ENCODE assay signal across 11 mouse cellular contexts in the genomic region with DNA sequence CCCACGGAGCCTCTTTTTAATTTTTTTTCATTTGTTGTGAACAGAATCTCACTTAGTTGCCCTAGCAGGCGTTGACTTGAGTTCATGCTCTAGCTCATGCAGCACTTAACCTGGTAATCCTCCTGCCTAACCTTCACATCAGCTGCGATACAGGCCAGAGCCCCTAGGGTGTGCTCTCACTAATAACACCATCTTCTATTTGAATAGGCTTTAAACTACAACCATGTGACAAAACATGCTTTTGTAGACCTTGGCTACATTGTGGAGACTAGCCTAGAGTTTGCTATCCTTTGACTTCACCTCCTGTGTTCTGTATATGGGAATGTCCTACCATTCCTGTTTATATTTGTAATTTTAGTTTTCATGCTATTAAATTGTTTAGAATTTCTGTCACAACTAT. TPM values are rescaled to one million over a fixed set of nuclear protein-coding genes. Genes with fewer than 3 reads are reported as not detected.
A peak's percentile ranks its signal among the peaks of the same experiment; 100 is the strongest.
DNase-seq lines count a peak whose midpoint lies in the region; ATAC-seq and TF ChIP-seq lines count a peak whose summit lies in the region.
"Had no signal": no experiment of that assay in that cellular context is flagged by ENCODE, and none has a peak within 500 bp of the region (broad histone marks: within the 10 kb centered on the region; RNA-seq: fewer than 3 reads in every experiment).

No protein-coding gene starts in this region.

- no peak overlapping the region for H3K27ac ChIP-seq in embryonic facial prominence, embryonic 11.5 days (replicated peaks; ENCODE audit: low read depth, low read length)
- no peak overlapping the region for H3K27ac ChIP-seq in embryonic facial prominence, embryonic 10.5 days (replicated peaks)
- no peak overlapping the region for H3K27ac ChIP-seq in lung, postnatal 0 days (ENCODE audit: low read length)
- H3K27ac ChIP-seq: limb, embryonic 12.5 days; midbrain, embryonic 10.5 days had no signal

- WGBS in embryonic facial prominence, embryonic 11.5 days: 76% methylated on average over 3 of the region's 3 CpGs
- 74% methylated on average over 3 of the region's 3 CpGs for WGBS in embryonic facial prominence, embryonic 10.5 days
- 83% methylated on average over 3 of the region's 3 CpGs for WGBS in lung, postnatal 0 days

- intact Hi-C loops in left cerebral cortex, postnatal 10 days (cut with DNase I): no loop called here

- no peaks in the 10 kb centered on the region for H3K27me3 ChIP-seq in embryonic facial prominence, embryonic 11.5 days (ENCODE audit: control insufficient read depth, insufficient read depth, low read length)
- H3K27me3 ChIP-seq in embryonic facial prominence, embryonic 10.5 days (replicated peaks; ENCODE audit: low read depth, poor library complexity, severe bottlenecking): no peaks in the 10 kb centered on the region
- H3K27me3 ChIP-seq in lung, postnatal 0 days (replicated peaks; ENCODE audit: insufficient read depth, low read length): no peaks in the 10 kb centered on the region
- H3K27me3 ChIP-seq: limb, embryonic 12.5 days had no signal

- no peak for TF ChIP-seq POLR2A in brain, embryonic 14.5 days (IDR thresholded peaks at IDR 0.05; ENCODE audit: borderline replicate concordance, extremely low read depth, insufficient read depth, insufficient read length, poor library complexity, severe bottlenecking)

- DNase-seq in embryonic facial prominence, embryonic 11.5 days (ENCODE audit: low spot score): peak; percentile 6
- no peak for DNase-seq in embryonic facial prominence, embryonic 10.5 days (ENCODE audit: low spot score)
- DNase-seq in lung, postnatal 0 days (ENCODE audit: low spot score): peak; percentile 10
- no peak for DNase-seq in lung, postnatal 14 days
- peak; percentile 6 for DNase-seq in brain, embryonic 14.5 days (ENCODE audit: low read depth)
- DNase-seq in retina, embryonic 14.5 days (ENCODE audit: low spot score): peak; percentile 7
- no peak for DNase-seq in left cerebral cortex, postnatal 10 days (ENCODE audit: extremely low spot score in 1 of 2, low spot score in 2 of 2)
- DNase-seq in lung, adult 18-20 months: no peak

- no peaks in the 10 kb centered on the region for H3K4me1 ChIP-seq in embryonic facial prominence, embryonic 11.5 days (ENCODE audit: control insufficient read depth, insufficient read depth, low read length)
- H3K4me1 ChIP-seq in embryonic facial prominence, embryonic 10.5 days: no peaks in the 10 kb centered on the region
- no peaks in the 10 kb centered on the region for H3K4me1 ChIP-seq in lung, postnatal 0 days (ENCODE audit: insufficient read depth, low read depth, low read length)
- H3K4me1 ChIP-seq: limb, embryonic 12.5 days; midbrain, embryonic 10.5 days had no signal

- no peak overlapping the region for H3K9ac ChIP-seq in embryonic facial prominence, embryonic 11.5 days (replicated peaks; ENCODE audit: low read length)
- no peak overlapping the region for H3K9ac ChIP-seq in lung, postnatal 0 days (replicated peaks; ENCODE audit: low read depth)
- H3K9ac ChIP-seq: limb, embryonic 12.5 days had no signal

- no peaks in the 10 kb centered on the region for H3K9me3 ChIP-seq in embryonic facial prominence, embryonic 11.5 days (replicated peaks; ENCODE audit: control insufficient read depth, low read length)
- H3K9me3 ChIP-seq in embryonic facial prominence, embryonic 10.5 days: no peaks in the 10 kb centered on the region
- H3K9me3 ChIP-seq in lung, postnatal 0 days (ENCODE audit: low read length): no peaks in the 10 kb centered on the region
- H3K9me3 ChIP-seq: limb, embryonic 12.5 days; midbrain, embryonic 10.5 days had no signal

- peak; percentile 54 for TF ChIP-seq CTCF in lung, postnatal 0 days (IDR thresholded peaks at IDR 0.05)
- peak; percentile 15; the same call in 1 of the 2 replicates for TF ChIP-seq CTCF in brain, embryonic 14.5 days (IDR thresholded peaks at IDR 0.05; ENCODE audit: borderline replicate concordance, extremely low read depth, insufficient read depth, insufficient read length)

- ATAC-seq in embryonic facial prominence, embryonic 11.5 days (replicated peaks; ENCODE audit: insufficient number of reproducible peaks, low FRiP score, low TSS enrichment, low read depth): no peak
- ATAC-seq in lung, postnatal 0 days: 0 out of 2 replicates have a peak, but pooled peaks have one; percentile 21
- ATAC-seq: forebrain, embryonic 16.5 days had no signal

- H3K4me3 ChIP-seq in embryonic facial prominence, embryonic 11.5 days (ENCODE audit: low read depth, low read length): no peak overlapping the region
- H3K4me3 ChIP-seq in embryonic facial prominence, embryonic 10.5 days: no peak overlapping the region
- no peak overlapping the region for H3K4me3 ChIP-seq in lung, postnatal 0 days (ENCODE audit: low read depth, low read length)
- H3K4me3 ChIP-seq: limb, embryonic 12.5 days; midbrain, embryonic 10.5 days had no signal

- TF ChIP-seq EP300 in lung, postnatal 0 days (IDR thresholded peaks at IDR 0.05): no peak

- no peak overlapping the region for H3K4me2 ChIP-seq in embryonic facial prominence, embryonic 11.5 days (ENCODE audit: low read depth, low read length)
- H3K4me2 ChIP-seq in lung, postnatal 0 days (replicated peaks; ENCODE audit: low read depth, low read length): no peak overlapping the region
- H3K4me2 ChIP-seq: limb, embryonic 12.5 days had no signal

- no peaks in the 10 kb centered on the region for H3K36me3 ChIP-seq in embryonic facial prominence, embryonic 11.5 days (replicated peaks; ENCODE audit: control insufficient read depth, insufficient read depth, low read depth, low read length)
- H3K36me3 ChIP-seq in embryonic facial prominence, embryonic 10.5 days (replicated peaks): peaks cover 39% of the 10 kb centered on the region
- H3K36me3 ChIP-seq in lung, postnatal 0 days (ENCODE audit: insufficient read depth, low read length): peaks cover 11% of the 10 kb centered on the region

RNA-seq across cellular contexts. Expression of gene Tnfrsf11a, which starts 45.2 kb away (rescaled TPM):
- polyA plus RNA-seq in embryonic facial prominence, embryonic 11.5 days (2014; fragmentation: Nextera tagmentation; extraction: Ambion mirVana): 0.38 and 0.46 TPM in 2 replicates
- polyA plus RNA-seq in embryonic facial prominence, embryonic 10.5 days (2016; fragmentation: Nextera tagmentation; extraction: Ambion mirVana): 0.40 and 0.49 TPM in 2 replicates
- 1.9 and 2.2 TPM in 2 replicates for polyA plus RNA-seq in lung, postnatal 0 days (2015; fragmentation: Nextera tagmentation; extraction: Ambion mirVana)
- 0.44 and 1.3 TPM in 2 replicates for polyA plus RNA-seq in brain, embryonic 14.5 days (2012; rRNA removed)
- 1 to 10 TPM; 7.9 to 8.7 TPM for total RNA-seq in left cerebral cortex, postnatal 10 days (2021)

Comparison
In these comparisons a context has a peak if more than half of its experiments do, and no peak if none do; other contexts are left out.
1. DNase-seq: peak in embryonic facial prominence, embryonic 11.5 days (single experiment), lung, postnatal 0 days (single experiment), brain, embryonic 14.5 days (single experiment) and retina, embryonic 14.5 days (single experiment); none in embryonic facial prominence, embryonic 10.5 days (single experiment), lung, postnatal 14 days (single experiment), left cerebral cortex, postnatal 10 days (0 of 2) and lung, adult 18-20 months (0 of 2).